Mouse (Mus musculus): Measurements from ENCODE around the gene Pdzd7. TPM values are rescaled to one million over a fixed set of nuclear protein-coding genes. Genes with fewer than 3 reads are reported as not detected.

Pdzd7 gene
- total RNA-seq (2014; rRNA removed) (5.9 and 7.2 TPM in 2 replicates), polyA plus RNA-seq (2015; fragmentation: Nextera tagmentation; extraction: Ambion mirVana) (2.9 and 3.4 TPM in 2 replicates)

DNA sequence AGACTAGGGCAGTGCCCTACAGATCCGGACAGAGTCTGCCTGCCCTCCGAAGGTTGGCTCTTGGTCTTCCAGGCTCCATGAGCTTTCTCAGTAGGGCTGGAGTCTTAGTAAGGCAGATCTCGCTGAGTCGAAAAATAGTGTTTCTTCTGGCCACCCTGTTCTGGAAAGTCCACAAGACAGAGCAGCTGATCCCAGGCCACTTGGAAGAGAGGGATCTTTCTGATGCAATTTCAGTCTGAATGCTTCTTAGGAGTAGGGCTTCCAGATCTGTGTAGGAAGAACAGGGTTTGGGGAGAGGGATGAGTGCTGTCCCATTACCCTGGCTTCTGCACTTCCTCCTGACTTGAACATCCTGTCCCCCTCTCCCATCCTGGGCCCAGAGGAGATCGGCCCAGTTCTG, at the start of gene Pdzd7:
TSS of gene Pdzd7 (minus strand) at position 67 of the 400 bp plus-strand sequence.
- Histone ChIP-seq H3K4me1 (ENCODE audit: insufficient read depth, low read length) (peaks cover 5% of the 10 kb centered on the region; the same call in 1 of the 2 replicates), H3K4me3 (ENCODE audit: low read depth, low read length) (peak within 1 kb of the TSS; percentile 57), H3K27ac (ENCODE audit: low read depth, low read length) (peak within 1 kb of the TSS; percentile 94), H3K27me3 (ENCODE audit: insufficient read depth, low read length) (no peaks in the 10 kb centered on the region), H3K36me3 (ENCODE audit: insufficient read depth, low read length) (peaks cover 12% of the 10 kb centered on the region), H3K9me3 (ENCODE audit: low read length) (no peaks in the 10 kb centered on the region), H3K9ac (replicated peaks; ENCODE audit: low read length, poor library complexity, severe bottlenecking) (peak within 1 kb of the TSS; percentile 68), H3K4me2 (ENCODE audit: low read depth, low read length, poor library complexity, severe bottlenecking) (peak within 1 kb of the TSS; percentile 77)
- DNase-seq (ENCODE audit: low spot score) (no peak), ATAC-seq (ENCODE audit: low FRiP score) (no peak)
- no peak for TF ChIP-seq CTCF (IDR thresholded peaks at IDR 0.05)
- 86% methylated on average over 5 of the region's 5 CpGs for WGBS

DNA sequence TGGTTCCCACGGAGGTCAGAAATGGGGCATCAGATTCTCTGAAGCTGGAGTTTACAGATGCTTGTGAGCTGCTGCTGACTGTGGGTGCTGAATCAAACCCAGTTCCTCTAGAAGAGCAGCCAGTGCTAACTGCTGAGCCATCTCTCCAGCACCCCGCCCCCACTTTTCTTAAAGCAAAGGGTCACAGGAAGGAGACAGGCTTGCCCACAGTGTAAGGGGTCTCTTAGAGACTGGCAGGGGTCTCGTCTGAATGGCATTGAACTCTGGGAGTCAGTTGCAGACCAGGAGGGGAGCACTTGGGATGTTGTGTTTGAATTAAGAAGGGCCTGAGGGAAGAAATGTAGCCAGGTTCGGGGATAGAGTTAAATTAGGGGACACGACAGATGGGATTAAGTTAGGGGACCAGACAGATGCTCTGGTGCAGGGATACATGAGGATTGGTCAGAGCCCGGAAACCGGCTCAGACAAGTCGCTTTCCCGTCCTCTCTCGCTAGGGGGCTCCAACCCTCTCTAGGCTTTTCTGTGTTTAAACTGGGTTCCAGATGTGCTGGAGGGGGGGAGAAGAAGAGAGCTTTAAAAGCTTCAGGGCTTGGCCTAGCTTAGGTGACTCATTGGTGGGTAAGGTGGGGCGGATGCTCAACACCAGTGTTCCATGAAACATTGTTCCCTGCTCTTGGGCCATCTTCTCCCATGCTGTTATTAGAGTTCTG, 36.5 kb upstream of the Pdzd7 start:
- Histone ChIP-seq H3K36me3 (ENCODE audit: insufficient read depth, low read length) (no peaks in the 10 kb centered on the region), H3K4me3 (ENCODE audit: low read depth, low read length) (no peak overlapping the region), H3K9me3 (ENCODE audit: low read length) (no peaks in the 10 kb centered on the region), H3K4me2 (ENCODE audit: low read depth, low read length, poor library complexity, severe bottlenecking) (no peak overlapping the region), H3K4me1 (ENCODE audit: insufficient read depth, low read length) (0 out of 2 replicates have a peak, but pooled peaks cover 4% of the 10 kb centered on the region), H3K9ac (replicated peaks; ENCODE audit: low read length, poor library complexity, severe bottlenecking) (no peak overlapping the region), H3K27ac (ENCODE audit: low read depth, low read length) (no peak overlapping the region), H3K27me3 (ENCODE audit: insufficient read depth, low read length) (peaks cover 51% of the 10 kb centered on the region)
- peak; percentile 62 for TF ChIP-seq CTCF (IDR thresholded peaks at IDR 0.05)
- DNase-seq (ENCODE audit: low spot score), result peak; percentile 61
- 20% methylated on average over 11 of the region's 11 CpGs for whole genome bisulfite sequencing
- no peak for ATAC-seq (ENCODE audit: low FRiP score)

DNA sequence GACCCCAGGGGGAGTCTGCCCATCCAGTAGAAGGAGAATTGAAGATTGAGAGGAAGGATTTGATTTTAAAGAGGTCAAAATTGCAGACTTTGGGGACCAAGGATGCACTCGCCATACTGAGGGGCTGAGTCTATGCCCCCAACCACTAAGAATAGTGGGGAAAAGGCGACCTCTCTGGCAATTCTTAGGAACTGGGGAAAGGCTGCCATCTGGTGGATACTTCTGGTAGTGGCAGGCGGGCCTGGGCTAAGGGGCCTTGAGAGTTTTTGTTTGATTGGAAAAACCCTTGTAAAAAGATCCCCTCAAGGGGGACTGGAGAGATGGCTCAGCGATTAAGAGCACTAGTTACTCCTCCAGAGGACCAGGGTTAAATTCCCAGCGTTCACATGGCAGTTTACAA, 35.8 kb upstream of the Pdzd7 start:
- Histone ChIP-seq H3K4me3 (ENCODE audit: low read depth, low read length) (peak overlapping the region; percentile 23; the same call in 1 of the 2 replicates), H3K4me2 (ENCODE audit: low read depth, low read length, poor library complexity, severe bottlenecking) (peak overlapping the region; percentile 52), H3K4me1 (ENCODE audit: insufficient read depth, low read length) (0 out of 2 replicates have a peak, but pooled peaks cover 4% of the 10 kb centered on the region), H3K27ac (ENCODE audit: low read depth, low read length) (no peak overlapping the region), H3K27me3 (ENCODE audit: insufficient read depth, low read length) (peaks cover 54% of the 10 kb centered on the region), H3K36me3 (ENCODE audit: insufficient read depth, low read length) (no peaks in the 10 kb centered on the region), H3K9ac (replicated peaks; ENCODE audit: low read length, poor library complexity, severe bottlenecking) (no peak overlapping the region), H3K9me3 (ENCODE audit: low read length) (no peaks in the 10 kb centered on the region)
- ATAC-seq (ENCODE audit: low FRiP score) (no peak), DNase-seq (ENCODE audit: low spot score) (peak; percentile 80)
- WGBS, result 3% methylated on average over 5 of the region's 5 CpGs
- TF ChIP-seq CTCF (IDR thresholded peaks at IDR 0.05), result peak; percentile 95

DNA sequence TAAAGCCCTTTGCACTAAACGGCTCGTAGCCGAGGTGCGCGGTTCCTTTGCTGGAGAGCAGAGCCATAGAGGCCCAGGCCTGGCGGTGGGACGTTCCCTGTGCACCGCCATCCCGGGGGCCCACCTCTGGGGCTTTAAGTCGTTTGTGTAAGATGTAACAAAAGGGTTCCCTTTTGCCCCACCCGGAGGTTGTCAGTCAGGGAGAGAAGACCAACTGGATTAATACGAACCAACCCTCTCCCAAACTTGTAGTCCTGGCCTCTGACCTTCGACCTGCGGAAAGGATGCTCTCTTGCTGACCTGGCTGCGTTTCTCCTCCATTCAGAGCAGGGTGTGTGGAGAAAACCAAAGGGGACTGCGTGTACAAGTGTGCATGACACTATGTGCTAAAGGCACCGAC, 35.2 kb upstream of the Pdzd7 start:
- DNase-seq (ENCODE audit: low spot score), result no peak
- Histone ChIP-seq H3K4me3 (ENCODE audit: low read depth, low read length) (peak overlapping the region; percentile 23; the same call in 1 of the 2 replicates), H3K27me3 (ENCODE audit: insufficient read depth, low read length) (peaks cover 54% of the 10 kb centered on the region), H3K27ac (ENCODE audit: low read depth, low read length) (no peak overlapping the region), H3K9ac (replicated peaks; ENCODE audit: low read length, poor library complexity, severe bottlenecking) (0 out of 2 replicates have a peak overlapping the region, but pooled peaks have one; percentile 44), H3K9me3 (ENCODE audit: low read length) (no peaks in the 10 kb centered on the region), H3K4me1 (ENCODE audit: insufficient read depth, low read length) (0 out of 2 replicates have a peak, but pooled peaks cover 4% of the 10 kb centered on the region), H3K4me2 (ENCODE audit: low read depth, low read length, poor library complexity, severe bottlenecking) (peak overlapping the region; percentile 52), H3K36me3 (ENCODE audit: insufficient read depth, low read length) (no peaks in the 10 kb centered on the region)
- ATAC-seq (ENCODE audit: low FRiP score), result no peak
- WGBS, result 2% methylated on average over 17 of the region's 17 CpGs
- no peak for TF ChIP-seq CTCF (IDR thresholded peaks at IDR 0.05)

DNA sequence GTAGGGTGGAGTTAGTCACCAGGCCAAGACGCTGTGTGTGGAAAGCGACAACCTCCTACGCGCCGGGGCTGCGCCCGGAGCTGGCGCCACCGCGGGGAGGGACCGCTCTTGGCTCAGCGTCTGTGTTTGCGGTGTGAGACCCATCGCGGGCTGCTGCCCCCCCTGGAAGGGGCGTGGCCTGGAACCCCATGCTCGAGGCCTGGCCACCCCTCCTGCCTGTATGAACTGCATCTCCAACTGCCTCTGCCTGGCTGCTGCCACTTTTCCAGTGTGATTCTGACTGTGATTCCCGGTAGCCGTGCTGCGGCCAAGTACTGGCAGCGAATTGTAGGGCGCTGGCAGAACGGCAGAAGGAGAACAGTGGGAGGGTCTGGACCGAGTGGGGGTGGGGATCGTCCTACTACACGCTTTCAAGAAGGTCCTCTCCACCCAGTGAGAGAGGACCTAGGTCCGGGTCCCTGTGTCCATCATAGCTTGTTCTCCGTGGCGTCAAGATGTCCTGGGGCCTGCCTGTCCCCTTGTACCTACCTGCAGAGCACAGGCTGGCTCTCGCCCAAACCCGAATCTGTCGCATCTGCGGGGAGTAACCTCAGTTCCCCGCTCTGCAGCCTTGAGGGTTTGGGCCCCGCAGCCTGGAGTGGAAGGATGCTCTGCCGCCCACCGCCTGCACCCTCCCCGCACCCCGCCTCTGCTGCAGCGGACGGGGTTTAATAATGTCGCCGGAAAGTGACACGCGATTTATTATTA, 34.4 kb upstream of the Pdzd7 start:
- Histone ChIP-seq H3K9me3 (ENCODE audit: low read length) (no peaks in the 10 kb centered on the region), H3K27ac (ENCODE audit: low read depth, low read length) (no peak overlapping the region), H3K4me1 (ENCODE audit: insufficient read depth, low read length) (0 out of 2 replicates have a peak, but pooled peaks cover 4% of the 10 kb centered on the region), H3K36me3 (ENCODE audit: insufficient read depth, low read length) (no peaks in the 10 kb centered on the region), H3K9ac (replicated peaks; ENCODE audit: low read length, poor library complexity, severe bottlenecking) (peak overlapping the region; percentile 44; the same call in 1 of the 2 replicates), H3K27me3 (ENCODE audit: insufficient read depth, low read length) (peaks cover 57% of the 10 kb centered on the region), H3K4me3 (ENCODE audit: low read depth, low read length) (peak overlapping the region; percentile 23), H3K4me2 (ENCODE audit: low read depth, low read length, poor library complexity, severe bottlenecking) (peak overlapping the region; percentile 52)
- DNase-seq (ENCODE audit: low spot score) (peak; percentile 52), ATAC-seq (ENCODE audit: low FRiP score) (no peak)
- WGBS, result 2% methylated on average over 45 of the region's 45 CpGs
- TF ChIP-seq CTCF (IDR thresholded peaks at IDR 0.05), result no peak

Data from midbrain, postnatal 0 days (tissue).